In genomic region chr16:55948963-55949362, GRCm38 (mm10) we compare ENCODE assay signal across 11 mouse cellular contexts. TPM values are rescaled to one million over a fixed set of nuclear protein-coding genes. Genes with fewer than 3 reads are reported as not detected.
DNase-seq lines count a peak whose midpoint lies in the region; ATAC-seq lines count a peak whose summit lies in the region.
"Had no signal": no experiment of that assay in that cellular context is flagged by ENCODE, and none has a peak within 500 bp of the region (broad histone marks: within the 10 kb centered on the region; RNA-seq: fewer than 3 reads in every experiment).

No protein-coding gene starts in this region.

- no peak overlapping the region for H3K9ac ChIP-seq in kidney, embryonic 14.5 days (ENCODE audit: low read depth, low read length)
- H3K9ac ChIP-seq: forebrain, embryonic 12.5 days; hindbrain, embryonic 13.5 days had no signal

- ATAC-seq in kidney, embryonic 14.5 days (ENCODE audit: low FRiP score, low TSS enrichment) = no peak; the same call in 1 of the 2 replicates
- ATAC-seq in megakaryocyte-erythroid progenitor cell, adult 5-6 weeks (replicated peaks; ENCODE audit: low FRiP score, low TSS enrichment, poor library complexity, severe bottlenecking) = peak; percentile 44; the same call in 1 of the 2 replicates

- no peaks in the 10 kb centered on the region for H3K27me3 ChIP-seq in kidney, embryonic 14.5 days (ENCODE audit: control insufficient read depth, insufficient read depth, low read length)
- H3K27me3 ChIP-seq: forebrain, embryonic 12.5 days; hindbrain, embryonic 13.5 days had no signal

- WGBS in kidney, embryonic 14.5 days = 44% methylated on average over 7 of the region's 7 CpGs

- H3K4me2 ChIP-seq in kidney, embryonic 14.5 days (replicated peaks; ENCODE audit: low read depth, low read length) = no peak overlapping the region
- H3K4me2 ChIP-seq: forebrain, embryonic 12.5 days; hindbrain, embryonic 13.5 days had no signal

- H3K4me1 ChIP-seq in kidney, embryonic 14.5 days (ENCODE audit: control insufficient read depth, insufficient read depth, low read length) = no peaks in the 10 kb centered on the region
- H3K4me1 ChIP-seq: forebrain, embryonic 12.5 days; hindbrain, embryonic 13.5 days had no signal

- H3K9me3 ChIP-seq in kidney, embryonic 14.5 days (ENCODE audit: control insufficient read depth, low read length) = no peaks in the 10 kb centered on the region
- H3K9me3 ChIP-seq: forebrain, embryonic 12.5 days; hindbrain, embryonic 13.5 days had no signal

- peak; percentile 22 for DNase-seq in kidney, adult 9 months
- DNase-seq in kidney, postnatal 25 days = peak; percentile 27 to 41
- DNase-seq in thymus, postnatal 4 days = peak; percentile 89
- no peak for DNase-seq in adipocyte (ENCODE audit: low spot score)
- no peak for DNase-seq in urinary bladder, adult 18-20 months (ENCODE audit: low spot score in 2 of 2)
- no peak for DNase-seq in c-Kit-positive CD71-positive TER-119-positive erythroid progenitor cells, embryonic 14.5 days (ENCODE audit: low spot score)
- DNase-seq: cerebellum, adult 11 months had no signal

- no peaks in the 10 kb centered on the region for H3K36me3 ChIP-seq in kidney, embryonic 14.5 days (ENCODE audit: control insufficient read depth, insufficient read depth, low read length)
- H3K36me3 ChIP-seq: forebrain, embryonic 12.5 days; hindbrain, embryonic 13.5 days had no signal

- H3K27ac ChIP-seq in kidney, embryonic 14.5 days (ENCODE audit: low read depth, low read length) = no peak overlapping the region
- H3K27ac ChIP-seq: forebrain, embryonic 12.5 days; hindbrain, embryonic 13.5 days had no signal

- no peak overlapping the region for H3K4me3 ChIP-seq in kidney, embryonic 14.5 days (ENCODE audit: low read length)
- H3K4me3 ChIP-seq: forebrain, embryonic 12.5 days; hindbrain, embryonic 13.5 days had no signal

RNA-seq across cellular contexts. Expression of gene Cep97, which starts 14.3 kb away (rescaled TPM):
- polyA plus RNA-seq in kidney, embryonic 14.5 days (2014; fragmentation: Nextera tagmentation; extraction: Ambion mirVana) = 16.2 and 16.4 TPM in 2 replicates
- total RNA-seq in megakaryocyte-erythroid progenitor cell, adult 5-6 weeks (2014; fragmentation: Nextera tagmentation) = 19.2 and 21.7 TPM in 2 replicates
- 15.8 and 32.9 TPM in 2 replicates for total RNA-seq in megakaryocyte-erythroid progenitor cell, adult 5-6 weeks (2017)

RNA-seq across cellular contexts. Expression of gene Rpl24, which starts 17.1 kb away (rescaled TPM):
- polyA plus RNA-seq in kidney, embryonic 14.5 days (2014; fragmentation: Nextera tagmentation; extraction: Ambion mirVana) = 858 and 1,157 TPM in 2 replicates
- 2,115 and 2,210 TPM in 2 replicates for total RNA-seq in megakaryocyte-erythroid progenitor cell, adult 5-6 weeks (2014; fragmentation: Nextera tagmentation)
- 2,337 and 2,464 TPM in 2 replicates for total RNA-seq in megakaryocyte-erythroid progenitor cell, adult 5-6 weeks (2017)

RNA-seq across cellular contexts. Expression of gene Zbtb11, which starts 24.7 kb away (rescaled TPM):
- 13.8 and 24.5 TPM in 2 replicates for polyA plus RNA-seq in kidney, embryonic 14.5 days (2014; fragmentation: Nextera tagmentation; extraction: Ambion mirVana)
- total RNA-seq in megakaryocyte-erythroid progenitor cell, adult 5-6 weeks (2014; fragmentation: Nextera tagmentation) = 25.0 and 34.7 TPM in 2 replicates
- 44.4 and 53.5 TPM in 2 replicates for total RNA-seq in megakaryocyte-erythroid progenitor cell, adult 5-6 weeks (2017)

RNA-seq across cellular contexts. Expression of gene Nxpe3, which starts 53.9 kb away (rescaled TPM):
- 1.1 and 1.3 TPM in 2 replicates for polyA plus RNA-seq in kidney, embryonic 14.5 days (2014; fragmentation: Nextera tagmentation; extraction: Ambion mirVana)
- 4.5 and 5.4 TPM in 2 replicates for total RNA-seq in megakaryocyte-erythroid progenitor cell, adult 5-6 weeks (2014; fragmentation: Nextera tagmentation)
- 6.1 and 7.2 TPM in 2 replicates for total RNA-seq in megakaryocyte-erythroid progenitor cell, adult 5-6 weeks (2017)

Comparison
In these comparisons a context has a peak if more than half of its experiments do, and no peak if none do; other contexts are left out.
1. DNase-seq: peak in kidney, adult 9 months (single experiment), kidney, postnatal 25 days (2 of 2) and thymus, postnatal 4 days (single experiment); none in adipocyte (single experiment), urinary bladder, adult 18-20 months (0 of 2) and c-Kit-positive CD71-positive TER-119-positive erythroid progenitor cells, embryonic 14.5 days (single experiment).